Mouse (Mus musculus) CH12.LX (cell line): ENCODE results near the gene Parp3.

Source experiments
- CTCF ChIP-seq, 2 experiments: IDR thresholded peaks in 1 of 2; conservative IDR thresholded peaks in 1 of 2; 2 replicates each; pipeline ENCODE4 v1.5.1; 2011 to 2012; ENCODE audit warnings: low read depth in 2 of 2, low read length in 2 of 2, improper control_type of control experiment in 1 of 2, inconsistent platforms in 1 of 2, mild to moderate bottlenecking in 1 of 2, moderate library complexity in 1 of 2
- E2F4 ChIP-seq: IDR thresholded peaks from 2 replicates; pipeline ENCODE4 v1.6.1; 2011; ENCODE audit warnings: low read depth, low read length, improper control_type of control experiment; ENCODE audit not compliant: insufficient replicate concordance
- EP300 ChIP-seq: IDR thresholded peaks from 2 replicates; pipeline ENCODE4 v1.6.1; 2011; ENCODE audit warnings: low read length, improper control_type of control experiment
- GABPA ChIP-seq: IDR thresholded peaks from 2 replicates; pipeline ENCODE4 v1.6.1; 2012; ENCODE audit warnings: low read depth, low read length, improper control_type of control experiment, inconsistent platforms; ENCODE audit not compliant: insufficient replicate concordance
- JUN ChIP-seq: IDR thresholded peaks from 2 replicates; pipeline ENCODE4 v1.6.1; 2011; ENCODE audit warnings: low read depth, mild to moderate bottlenecking, low read length, improper control_type of control experiment, moderate library complexity; ENCODE audit not compliant: insufficient read depth
- MAFK ChIP-seq: IDR thresholded peaks from 2 replicates; pipeline ENCODE4 v1.6.1; 2011; ENCODE audit warnings: low read length, improper control_type of control experiment; ENCODE audit not compliant: insufficient replicate concordance
- MAX ChIP-seq: IDR thresholded peaks from 2 replicates; pipeline ENCODE4 v1.6.1; 2011; ENCODE audit warnings: low read length, improper control_type of control experiment
- NRF1 ChIP-seq: IDR thresholded peaks from 2 replicates; pipeline ENCODE4 v1.6.1; 2014; ENCODE audit warnings: low read depth, mild to moderate bottlenecking, inconsistent platforms, low read length, improper control_type of control experiment, moderate library complexity
- POLR2A ChIP-seq: IDR thresholded peaks from 2 replicates; pipeline ENCODE4 v1.6.1; 2011; ENCODE audit warnings: low read depth, mild to moderate bottlenecking, improper control_type of control experiment, low read length
- SMC3 ChIP-seq: IDR thresholded peaks from 2 replicates; pipeline ENCODE4 v1.6.1; 2011; ENCODE audit warnings: low read depth, low read length, improper control_type of control experiment
- USF1 ChIP-seq: IDR thresholded peaks from 2 replicates; pipeline ENCODE4 v1.6.1; 2014; ENCODE audit warnings: low read depth, mild to moderate bottlenecking, inconsistent platforms, low read length, improper control_type of control experiment
- ZC3H11A ChIP-seq: IDR thresholded peaks from 2 replicates; pipeline ENCODE4 v1.6.1; 2012; ENCODE audit warnings: low read depth, mild to moderate bottlenecking, inconsistent platforms, low read length, improper control_type of control experiment
- ZNF384 ChIP-seq: IDR thresholded peaks from 2 replicates; pipeline ENCODE4 v1.6.1; 2012; ENCODE audit warnings: low read depth, low read length, improper control_type of control experiment, inconsistent platforms

DNA sequence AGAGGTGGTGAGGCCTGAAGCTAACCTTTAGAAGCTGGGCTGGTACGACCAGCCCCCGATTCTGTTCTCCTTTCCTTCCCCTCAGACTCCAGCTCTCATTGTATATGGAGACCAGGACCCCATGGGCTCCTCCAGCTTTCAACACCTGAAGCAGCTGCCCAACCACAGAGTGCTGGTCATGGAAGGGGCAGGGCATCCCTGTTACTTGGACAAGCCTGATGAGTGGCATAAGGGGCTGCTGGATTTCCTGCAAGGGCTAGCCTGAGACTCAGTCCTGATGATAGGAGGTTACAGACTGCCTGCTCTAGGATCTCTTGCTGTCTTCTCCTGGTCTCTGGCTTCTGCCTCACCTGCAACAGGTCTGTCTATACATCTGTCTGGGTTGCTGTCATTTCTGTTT, 24.9 kb downstream of the Parp3 start:
- TF ChIP-seq EP300 (no peak), SMC3 (no peak), CTCF (conservative IDR thresholded peaks at IDR 0.05 in 1 of 2, IDR thresholded peaks at IDR 0.05 in 1 of 2; ENCODE audit: low read depth in 2 of 2, low read length in 2 of 2) (no peak), NRF1 (no peak), JUN (no peak), USF1 (no peak), ZC3H11A (no peak), ZNF384 (no peak), GABPA (no peak), POLR2A (no peak), MAX (no peak), MAFK (no peak), E2F4 (no peak)
